Mouse (Mus musculus): ENCODE results near the gene Tmeff1. TPM values are rescaled to one million over a fixed set of nuclear protein-coding genes. Genes with fewer than 3 reads are reported as not detected.

The Tmeff1 gene
- total RNA-seq, 2 experiments from 2014 or later, result not detected

DNA sequence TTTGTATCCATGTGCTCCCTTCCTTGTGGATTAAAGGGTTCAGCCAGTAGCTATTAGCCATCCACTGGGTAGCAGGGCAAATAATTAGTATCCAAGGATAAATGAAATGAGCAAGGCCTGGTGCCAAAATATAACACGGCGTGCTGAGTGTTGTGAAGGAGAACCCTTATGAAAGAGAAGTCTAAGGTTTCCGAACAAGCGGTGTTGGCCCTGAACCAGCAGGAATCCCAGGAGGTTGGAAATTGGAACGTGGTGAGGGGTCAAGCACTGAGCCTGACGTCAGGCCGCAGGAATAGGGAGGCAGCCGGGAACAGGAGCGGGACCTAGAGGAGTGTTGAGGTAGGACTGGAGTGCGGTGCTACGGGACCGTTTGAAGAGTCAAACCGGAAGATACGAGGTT is 25.3 kb upstream of the Tmeff1 start:
- no peak for ATAC-seq (replicated peaks; ENCODE audit: low FRiP score, low TSS enrichment, poor library complexity, severe bottlenecking)

- no peak for ATAC-seq (replicated peaks; ENCODE audit: low FRiP score, low TSS enrichment, poor library complexity, severe bottlenecking)
Observed at GRCm38 (mm10) chr4:48561824-48562223, 23.1 kb upstream of the Tmeff1 start.

GRCm38 (mm10) chr4:48564962-48565361 is 20.0 kb upstream of the Tmeff1 start:
- ATAC-seq (replicated peaks; ENCODE audit: low FRiP score, low TSS enrichment, poor library complexity, severe bottlenecking), result no peak

- ATAC-seq (replicated peaks; ENCODE audit: low FRiP score, low TSS enrichment, poor library complexity, severe bottlenecking), result no peak
Observed at GRCm38 (mm10) chr4:48576361-48576760, 8.6 kb upstream of the Tmeff1 start.

DNA sequence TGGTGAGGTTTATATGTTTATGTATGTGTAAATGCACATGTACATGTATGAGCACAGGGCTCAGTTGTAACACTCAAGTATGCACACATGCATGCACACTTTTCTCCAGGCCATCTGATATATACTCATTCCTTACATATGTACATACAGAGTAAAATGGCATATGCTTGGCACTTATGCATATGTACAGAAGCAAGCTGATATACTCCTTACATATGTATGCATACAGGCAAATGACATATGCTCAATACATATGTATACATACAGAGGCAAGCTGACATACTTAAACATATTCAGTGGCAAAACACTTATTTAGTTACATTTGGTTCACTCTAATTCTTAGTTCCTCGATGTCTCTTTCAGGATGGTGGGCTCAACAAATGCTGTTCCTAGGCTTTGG is 7.1 kb upstream of the Tmeff1 start:
- no peak for ATAC-seq (replicated peaks; ENCODE audit: low FRiP score, low TSS enrichment, poor library complexity, severe bottlenecking)

GRCm38 (mm10) chr4:48578399-48578798 is 6.6 kb upstream of the Tmeff1 start:
- no peak for ATAC-seq (replicated peaks; ENCODE audit: low FRiP score, low TSS enrichment, poor library complexity, severe bottlenecking)

- no peak for ATAC-seq (replicated peaks; ENCODE audit: low FRiP score, low TSS enrichment, poor library complexity, severe bottlenecking)
Observed at GRCm38 (mm10) chr4:48579475-48580110, 5.4 kb upstream of the Tmeff1 start.

DNA sequence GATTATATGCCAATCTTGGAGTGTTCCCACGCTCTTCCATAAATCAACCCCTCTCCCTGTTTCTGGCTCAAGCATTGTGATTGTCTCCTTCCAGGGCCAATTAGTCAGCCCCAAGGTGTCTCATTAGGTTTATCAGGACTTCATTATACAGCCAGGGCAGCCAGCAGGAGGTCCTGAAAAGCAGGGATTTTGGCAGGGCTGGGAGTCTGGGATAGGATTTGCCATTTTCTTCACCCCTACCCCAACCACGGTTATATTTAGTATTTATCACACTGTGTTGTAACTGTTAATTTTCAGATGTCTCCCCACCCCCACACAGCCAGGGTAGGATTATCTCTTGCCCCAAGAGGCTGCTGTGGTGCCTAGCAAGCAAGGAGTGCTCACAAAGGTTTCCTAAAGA is 3.8 kb upstream of the Tmeff1 start:
- ATAC-seq (replicated peaks; ENCODE audit: low FRiP score, low TSS enrichment, poor library complexity, severe bottlenecking), result no peak

GRCm38 (mm10) chr4:48581993-48582392 is 3.0 kb upstream of the Tmeff1 start:
- no peak for ATAC-seq (replicated peaks; ENCODE audit: low FRiP score, low TSS enrichment, poor library complexity, severe bottlenecking)

DNA sequence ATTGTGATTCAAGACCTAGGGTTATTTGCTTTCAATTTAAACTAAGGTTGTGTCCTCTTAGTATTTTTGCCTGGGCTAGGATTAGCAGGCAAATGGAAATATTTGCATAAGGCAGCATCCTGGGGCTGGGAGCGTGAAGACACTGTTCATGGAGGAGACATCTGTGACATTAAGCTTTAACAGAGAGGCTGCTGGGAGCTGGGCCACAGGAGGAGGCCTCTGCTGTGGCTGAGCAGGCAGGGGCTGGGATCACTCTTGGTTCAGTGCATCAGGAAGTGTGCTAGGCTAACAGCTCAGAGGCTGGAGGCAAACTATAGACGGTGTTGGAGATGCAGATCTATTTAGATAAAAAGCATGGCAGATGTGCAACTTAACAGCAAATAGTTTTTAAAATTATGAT is 2.0 kb upstream of the Tmeff1 start:
- no peak for ATAC-seq (replicated peaks; ENCODE audit: low FRiP score, low TSS enrichment, poor library complexity, severe bottlenecking)

DNA sequence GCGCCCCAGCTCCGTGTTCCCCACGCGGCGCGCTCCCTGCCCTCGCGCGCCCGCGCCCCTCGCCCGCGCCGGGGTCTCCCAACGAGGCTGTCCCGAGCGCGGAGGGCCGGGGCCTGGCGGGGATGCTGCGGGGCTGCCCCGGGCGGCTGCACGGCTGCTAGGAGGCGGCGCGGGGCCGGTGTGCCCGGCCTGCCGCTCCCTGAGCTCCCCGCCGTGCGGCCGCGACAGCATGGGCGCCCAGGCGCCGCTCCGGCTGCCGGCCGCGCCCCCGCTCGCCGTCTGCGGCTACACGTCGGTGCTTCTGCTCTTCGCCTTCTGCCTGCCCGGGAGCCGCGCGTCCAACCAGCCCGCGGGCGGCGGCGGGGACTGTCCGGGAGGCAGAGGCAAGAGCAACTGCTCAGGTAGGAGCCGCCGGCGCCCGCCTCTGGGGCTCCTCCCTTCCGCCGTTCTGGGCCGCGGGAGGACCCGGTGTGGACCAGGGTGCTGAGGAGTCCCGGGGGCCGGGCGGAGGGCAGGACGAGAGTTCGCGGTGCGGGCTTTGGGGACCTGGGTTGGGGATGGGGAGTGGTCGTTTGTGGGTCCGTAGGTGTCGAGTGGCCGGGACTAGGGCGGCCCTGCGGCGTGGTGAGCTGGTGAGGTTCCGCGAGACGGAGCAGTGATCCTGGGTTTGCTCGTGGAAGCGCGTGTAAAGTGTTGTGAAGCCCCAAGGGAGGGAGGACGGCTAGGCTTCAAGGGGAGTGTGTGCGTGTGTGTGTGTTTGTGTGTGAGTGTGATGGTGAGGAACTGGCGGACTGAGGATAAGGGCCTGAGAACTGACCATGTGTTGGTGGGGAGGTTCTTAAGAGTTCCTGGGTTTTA is 496 bp downstream of the Tmeff1 start:
- ATAC-seq (replicated peaks; ENCODE audit: low FRiP score, low TSS enrichment, poor library complexity, severe bottlenecking), result peak; percentile 41; the same call in 1 of the 2 replicates

GRCm38 (mm10) chr4:48586099-48586821 is 1.3 kb downstream of the Tmeff1 start:
- 0 out of 2 replicates have a peak, but pooled peaks have one; percentile 7 for ATAC-seq (replicated peaks; ENCODE audit: low FRiP score, low TSS enrichment, poor library complexity, severe bottlenecking)

DNA sequence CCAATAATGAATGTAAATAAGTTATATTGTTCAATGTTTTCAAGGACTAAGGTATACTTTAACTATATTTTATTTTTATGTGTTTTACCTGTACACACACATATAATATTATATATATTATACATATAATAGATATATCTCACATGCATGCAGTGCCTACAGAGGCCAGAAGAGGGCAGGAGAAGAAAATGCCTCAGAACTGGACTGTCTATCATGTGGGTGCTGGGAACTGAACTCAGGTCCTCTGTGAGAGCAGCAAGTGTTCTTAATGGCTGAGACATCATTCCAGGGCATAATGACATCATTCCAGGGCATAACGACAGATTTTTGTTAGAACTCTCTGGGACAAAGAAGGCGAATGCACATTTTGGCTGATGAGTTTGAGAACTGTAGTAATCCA is 2.6 kb downstream of the Tmeff1 start:
- no peak for ATAC-seq (replicated peaks; ENCODE audit: low FRiP score, low TSS enrichment, poor library complexity, severe bottlenecking)

DNA sequence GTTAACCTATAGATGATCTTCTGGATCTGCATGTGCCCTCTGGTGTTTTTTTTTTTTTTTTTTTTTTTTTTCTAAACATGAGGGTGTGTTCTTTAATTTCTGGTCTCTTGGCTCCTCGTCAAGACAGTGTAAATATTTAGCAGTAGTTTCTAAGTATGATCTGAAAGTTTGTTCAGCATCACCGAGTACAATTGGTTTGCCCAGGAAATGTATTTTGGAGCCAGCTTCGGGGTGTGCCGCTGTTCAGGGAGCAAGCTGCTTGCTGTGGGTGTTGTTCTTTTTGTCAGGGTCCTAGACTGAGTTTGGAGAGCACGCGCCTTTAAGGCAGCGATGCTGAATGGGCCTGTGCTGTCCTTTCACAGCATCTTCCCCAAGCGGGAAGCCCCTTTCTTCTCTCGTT is 3.6 kb downstream of the Tmeff1 start:
- no peak for ATAC-seq (replicated peaks; ENCODE audit: low FRiP score, low TSS enrichment, poor library complexity, severe bottlenecking)

GRCm38 (mm10) chr4:48590862-48591261 is 5.9 kb downstream of the Tmeff1 start:
- ATAC-seq (replicated peaks; ENCODE audit: low FRiP score, low TSS enrichment, poor library complexity, severe bottlenecking), result no peak

- ATAC-seq (replicated peaks; ENCODE audit: low FRiP score, low TSS enrichment, poor library complexity, severe bottlenecking), result no peak
Observed at GRCm38 (mm10) chr4:48591390-48591789, 6.4 kb downstream of the Tmeff1 start.

DNA sequence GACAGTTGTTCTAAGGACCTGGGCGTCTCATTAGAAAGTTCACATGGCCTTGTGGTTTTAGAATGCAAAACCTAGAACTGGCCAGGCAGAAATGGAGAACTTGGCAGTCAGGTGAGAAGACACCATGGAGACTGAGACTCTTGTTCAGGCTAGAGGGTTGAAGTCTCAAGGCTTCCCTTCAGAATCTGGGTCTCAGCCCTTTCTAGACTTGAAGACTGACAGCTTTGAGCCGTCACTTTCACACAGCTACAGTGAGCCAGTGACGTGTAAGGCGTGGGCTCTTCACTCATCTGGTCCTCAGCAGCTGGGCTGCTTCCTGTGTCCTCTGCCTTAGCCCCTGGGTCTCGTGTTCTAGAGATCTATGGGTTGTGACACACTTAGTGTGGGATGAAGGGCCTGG is 7.4 kb downstream of the Tmeff1 start:
- ATAC-seq (replicated peaks; ENCODE audit: low FRiP score, low TSS enrichment, poor library complexity, severe bottlenecking), result no peak

DNA sequence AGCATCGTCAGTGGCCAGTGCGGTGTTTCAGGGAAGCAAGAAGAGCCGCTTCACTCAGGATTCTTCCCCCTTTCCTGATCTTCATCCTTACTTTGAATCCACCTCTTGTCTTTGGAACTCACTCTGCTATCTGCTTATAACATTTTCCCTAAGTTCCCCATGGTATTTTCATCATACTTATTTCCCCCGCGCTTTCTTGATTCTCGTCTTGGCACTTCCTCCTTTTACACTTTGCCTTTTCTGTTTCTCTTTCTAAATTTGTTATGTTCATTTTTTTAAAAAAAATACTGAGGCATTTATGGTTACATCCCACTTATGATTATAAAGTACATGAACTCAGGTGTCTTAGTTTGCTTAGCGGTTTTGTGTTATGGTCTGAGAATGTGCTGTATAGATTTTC is 7.9 kb downstream of the Tmeff1 start:
- no peak for ATAC-seq (replicated peaks; ENCODE audit: low FRiP score, low TSS enrichment, poor library complexity, severe bottlenecking)

DNA sequence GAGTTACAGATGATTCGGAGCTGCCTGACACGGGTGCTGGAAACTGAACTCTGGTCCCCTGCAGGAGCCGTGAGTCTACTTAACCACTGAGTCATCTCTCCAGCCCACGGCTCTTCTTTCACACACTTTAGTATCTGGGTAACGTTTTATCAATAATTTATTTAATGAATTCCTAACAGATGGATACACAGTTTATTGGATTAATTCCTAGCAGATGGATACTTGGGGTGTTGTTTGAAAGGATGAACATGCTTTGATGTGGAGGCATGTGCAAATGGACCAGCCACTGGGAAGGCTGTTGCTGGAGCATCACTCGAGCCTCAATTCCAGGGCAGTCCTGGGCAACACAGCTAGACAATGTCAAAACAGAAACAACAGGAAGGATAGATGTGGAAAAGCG is 11.1 kb downstream of the Tmeff1 start:
- ATAC-seq (replicated peaks; ENCODE audit: low FRiP score, low TSS enrichment, poor library complexity, severe bottlenecking), result no peak

DNA sequence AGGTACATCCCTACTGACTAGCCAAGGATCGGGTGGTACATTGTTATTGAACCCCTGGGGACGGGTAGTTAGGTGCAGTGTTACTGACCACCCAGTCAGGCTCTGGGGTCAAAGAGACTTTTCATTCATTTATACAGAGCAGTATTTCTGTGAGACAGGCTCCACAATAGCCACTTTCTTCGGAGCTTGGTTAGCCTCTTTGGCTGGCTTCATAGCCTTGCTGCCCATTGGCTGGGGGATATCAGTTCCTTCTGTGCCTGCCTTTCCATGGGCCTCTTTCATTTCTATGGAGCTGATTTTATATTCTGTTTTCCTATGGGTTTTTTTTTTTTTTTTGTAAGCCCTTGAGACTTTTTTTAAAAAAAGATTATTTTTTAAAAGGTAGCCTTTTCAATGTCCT is 20.7 kb downstream of the Tmeff1 start:
- ATAC-seq (replicated peaks; ENCODE audit: low FRiP score, low TSS enrichment, poor library complexity, severe bottlenecking), result no peak

All from megakaryocyte-erythroid progenitor cell, adult 5-6 weeks (primary cell).